Mouse (Mus musculus): ENCODE results near the gene Pakap.

Pakap gene

GRCm38 (mm10) chr4:57625306-57625705 lies 57.3 kb downstream of the Pakap start:
- DNase-seq (ENCODE audit: inconsistent ontology term) = no peak

GRCm38 (mm10) chr4:57625756-57626155 lies 57.8 kb downstream of the Pakap start:
- no peak for DNase-seq (ENCODE audit: inconsistent ontology term)

GRCm38 (mm10) chr4:57626921-57627320 lies 58.9 kb downstream of the Pakap start:
- DNase-seq (ENCODE audit: inconsistent ontology term) = no peak

- no peak for DNase-seq (ENCODE audit: inconsistent ontology term)
Measured at GRCm38 (mm10) chr4:57632386-57632785, 64.4 kb downstream of the Pakap start.

GRCm38 (mm10) chr4:57633052-57633451 lies 65.1 kb downstream of the Pakap start:
- no peak for DNase-seq (ENCODE audit: inconsistent ontology term)

GRCm38 (mm10) chr4:57634956-57635355 lies 67.0 kb downstream of the Pakap start:
- no peak for DNase-seq (ENCODE audit: inconsistent ontology term)

- DNase-seq (ENCODE audit: inconsistent ontology term) = peak; percentile 30
Measured at GRCm38 (mm10) chr4:57636782-57637482, 69.0 kb downstream of the Pakap start.

GRCm38 (mm10) chr4:57637636-57638386 lies 69.8 kb downstream of the Pakap start:
- DNase-seq (ENCODE audit: inconsistent ontology term) = peak; percentile 39

- no peak for DNase-seq (ENCODE audit: inconsistent ontology term)
Measured at GRCm38 (mm10) chr4:57638941-57639340, 71.0 kb downstream of the Pakap start.

GRCm38 (mm10) chr4:57640222-57640621 lies 72.2 kb downstream of the Pakap start:
- DNase-seq (ENCODE audit: inconsistent ontology term) = no peak

GRCm38 (mm10) chr4:57640971-57641370 lies 73.0 kb downstream of the Pakap start:
- no peak for DNase-seq (ENCODE audit: inconsistent ontology term)

GRCm38 (mm10) chr4:57650994-57651393 lies 83.0 kb downstream of the Pakap start:
- no peak for DNase-seq (ENCODE audit: inconsistent ontology term)

- DNase-seq (ENCODE audit: inconsistent ontology term) = no peak
Measured at GRCm38 (mm10) chr4:57651547-57651946, 83.6 kb downstream of the Pakap start.

GRCm38 (mm10) chr4:57652185-57652904 lies 84.4 kb downstream of the Pakap start:
- peak; percentile 81 for DNase-seq (ENCODE audit: inconsistent ontology term)

- no peak for DNase-seq (ENCODE audit: inconsistent ontology term)
Measured at GRCm38 (mm10) chr4:57655966-57656365, 88.0 kb downstream of the Pakap start.

GRCm38 (mm10) chr4:57656388-57656787 lies 88.4 kb downstream of the Pakap start:
- DNase-seq (ENCODE audit: inconsistent ontology term) = no peak

GRCm38 (mm10) chr4:57656861-57657260 lies 88.9 kb downstream of the Pakap start:
- no peak for DNase-seq (ENCODE audit: inconsistent ontology term)

GRCm38 (mm10) chr4:57660470-57660869 lies 92.5 kb downstream of the Pakap start:
- peak; percentile 94 for DNase-seq (ENCODE audit: inconsistent ontology term)

- peak; percentile 81 for DNase-seq (ENCODE audit: inconsistent ontology term)
Measured at GRCm38 (mm10) chr4:57666101-57666500, 98.1 kb downstream of the Pakap start.

- no peak for DNase-seq (ENCODE audit: inconsistent ontology term)
Measured at GRCm38 (mm10) chr4:57670813-57671469, 103.0 kb downstream of the Pakap start.

- no peak for DNase-seq (ENCODE audit: inconsistent ontology term)
Measured at GRCm38 (mm10) chr4:57672541-57672940, 104.6 kb downstream of the Pakap start.
